Mouse (Mus musculus) heart, postnatal 36 days (tissue): ENCODE results near the gene Lrrk2. TPM values are rescaled to one million over a fixed set of nuclear protein-coding genes. Genes with fewer than 3 reads are reported as not detected.
"Not testable (repeated sequence)": the region's sequence is repeated elsewhere in the genome, so short reads cannot be mapped to it uniquely, and the experiment has no call there.

Experiments
- DNase-seq, 2 experiments: peaks; one replicate each; pipeline ENCODE4 v3.0.0; 2021 to 2022
- intact Hi-C: fragments of 180-260 bp; cut with DNase I; formaldehyde crosslinking; loops from one replicate; pipeline ENCODE4 v1.15.1; 2025
- total RNA-seq, 2 experiments: library from RNA; stranded (reverse); gene quantifications; 2 replicates each; pipeline ENCODE4 v1.2.3; 2021

Lrrk2 gene
- total RNA-seq, 2 experiments from 2014 or later, result 12.5 to 14.3 TPM

DNA sequence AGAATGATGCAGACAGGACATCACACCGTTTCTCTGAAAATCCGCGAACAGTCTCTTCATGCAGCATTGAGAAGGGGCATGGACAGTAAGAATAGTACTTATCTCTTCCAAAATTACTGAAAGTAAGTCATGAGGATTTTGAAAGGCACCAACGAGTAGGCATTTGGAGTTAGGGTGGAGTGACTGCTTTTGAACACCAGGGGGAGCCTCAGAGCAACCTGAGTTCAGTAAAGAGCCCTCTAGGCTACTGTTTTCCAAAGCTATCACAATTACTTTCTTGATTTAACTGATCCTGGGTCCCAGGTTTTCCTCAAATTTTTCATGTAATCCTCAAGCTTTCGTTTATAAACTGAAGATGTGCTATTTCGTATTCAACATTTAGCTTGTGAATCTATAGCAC is 108.2 kb downstream of the Lrrk2 start:
- intact Hi-C loops, result loop anchor here (2.0 kb wide), 1 partner anchor 450 kb away; no protein-coding TSS in a partner anchor
- peak; percentile 20 to 33 for DNase-seq

DNA sequence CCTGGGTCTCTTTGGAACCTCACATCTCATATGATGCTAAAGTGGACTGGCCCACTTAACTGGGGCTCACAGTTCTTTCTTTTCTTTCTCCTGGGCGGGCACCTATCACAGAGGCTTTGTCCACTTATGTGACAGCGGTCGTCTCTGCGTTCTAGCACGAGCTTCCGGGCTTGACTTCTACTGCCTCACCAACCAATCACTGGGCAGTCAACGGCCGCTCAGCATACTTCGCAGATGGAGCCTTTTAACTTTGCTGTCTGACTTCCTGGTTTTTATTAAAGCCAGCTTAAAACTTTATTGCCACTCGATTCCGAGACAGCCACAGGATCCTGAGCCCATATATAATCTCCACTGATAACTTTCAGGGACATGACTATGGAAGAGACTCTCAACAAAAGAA is 115.4 kb downstream of the Lrrk2 start:
- intact Hi-C loops, result no loop called here
- no peak for DNase-seq

DNA sequence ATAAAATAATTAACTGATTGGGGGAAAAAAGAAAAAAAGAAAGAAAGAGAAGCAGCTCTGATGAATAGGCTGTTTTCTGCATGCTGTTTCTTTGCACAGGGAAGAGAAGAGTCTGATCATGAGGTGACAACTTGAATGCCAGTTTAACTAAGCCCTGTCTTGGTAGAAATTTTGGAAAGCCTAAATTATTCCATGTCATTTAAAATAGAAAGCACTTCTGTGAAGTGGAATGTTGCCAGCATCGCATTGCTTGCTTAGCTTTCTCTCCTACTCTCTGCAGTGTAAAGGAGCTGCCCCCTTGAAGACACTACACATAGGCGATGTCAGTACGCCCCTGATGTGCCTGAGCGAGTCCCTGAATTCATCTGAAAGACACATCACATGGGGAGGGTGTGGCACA is 133.5 kb downstream of the Lrrk2 start:
- DNase-seq, result no peak
- intact Hi-C loops, result no loop called here

DNA sequence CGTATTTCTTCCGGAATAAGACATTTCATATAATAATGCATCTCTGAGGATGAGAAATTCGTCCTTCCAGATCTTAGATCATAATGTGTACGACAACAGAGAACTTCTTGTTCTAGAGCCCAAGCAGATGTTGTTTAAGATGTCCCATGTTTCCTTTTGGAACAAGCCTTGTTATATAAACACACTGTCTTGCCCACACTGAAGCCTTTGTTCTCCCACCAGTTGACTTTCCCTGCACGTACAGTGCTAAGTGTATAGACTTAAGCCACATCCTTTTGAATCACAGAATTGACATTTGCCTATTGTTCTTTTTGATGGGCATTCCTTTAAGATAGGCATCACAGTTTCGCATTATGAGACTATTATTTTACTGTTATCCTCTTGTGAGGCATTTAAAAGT is 162.3 kb downstream of the Lrrk2 start:
- DNase-seq, result no peak
- intact Hi-C loops, result no loop called here

DNA sequence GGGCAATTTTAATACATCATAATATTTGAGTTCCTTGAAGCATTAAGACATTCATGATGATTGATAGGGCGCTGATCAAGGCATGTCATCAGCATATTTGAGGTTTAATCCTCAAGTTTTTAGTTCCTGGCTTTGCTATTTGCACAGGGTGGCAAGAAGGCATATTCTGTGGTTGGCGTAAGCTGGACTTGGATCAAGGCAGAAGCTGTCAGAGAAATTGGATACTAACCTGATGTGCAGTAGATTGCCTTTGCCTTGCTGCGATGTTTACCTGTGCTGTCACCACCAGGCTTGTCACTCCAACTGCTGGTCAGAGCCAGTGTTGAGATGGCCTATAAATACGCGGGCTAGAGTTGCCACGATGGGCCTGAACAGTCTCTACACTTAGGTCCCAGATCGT is 165.0 kb downstream of the Lrrk2 start, which contains the start of gene Smgc:
Gene Smgc (plus strand): TSS at position 301 of the 400 bp plus-strand sequence.
- no peak for DNase-seq
- intact Hi-C loops, result no loop called here

DNA sequence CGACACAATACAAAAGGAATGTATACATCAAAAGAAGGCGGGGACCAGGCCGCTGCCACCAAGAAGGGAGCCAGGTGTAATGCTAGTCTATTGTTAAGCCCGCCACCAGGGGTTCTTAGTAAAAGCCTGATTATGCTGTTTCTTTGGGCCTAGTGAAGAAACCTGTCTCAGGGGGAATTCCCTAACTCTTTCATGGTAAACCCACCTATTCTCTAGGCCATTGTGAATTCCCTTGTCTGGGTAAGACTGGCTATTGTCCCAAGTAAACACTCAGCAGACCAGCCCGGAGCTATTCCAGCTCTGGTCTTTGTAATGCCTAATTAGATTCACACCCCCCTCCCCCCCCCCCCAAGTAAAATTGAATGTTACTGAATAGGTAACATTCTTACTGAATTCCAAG is 191.2 kb downstream of the Lrrk2 start:
- DNase-seq, intact Hi-C loops: not testable (repeated sequence)

Other genes with a start within 250 kb of the Lrrk2 start
- 1 to 10 TPM; 1.0 to 1.1 TPM for gene Slc2a13, start 99.9 kb upstream of the Lrrk2 start, total RNA-seq
- gene Smgc, start 165.1 kb downstream of the Lrrk2 start, total RNA-seq, result not detected